Mouse (Mus musculus) brain, embryonic 18.5 days (tissue): ENCODE results near the gene Nkapl.
"Not testable (repeated sequence)": the region's sequence is repeated elsewhere in the genome, so short reads cannot be mapped to it uniquely, and the experiment has no call there.

Experiments used
- DNase-seq: peaks from one replicate; pipeline ENCODE4 v3.0.0-alpha.2; 2012; ENCODE audit warnings: low read depth, low spot score

Gene Nkapl

DNA sequence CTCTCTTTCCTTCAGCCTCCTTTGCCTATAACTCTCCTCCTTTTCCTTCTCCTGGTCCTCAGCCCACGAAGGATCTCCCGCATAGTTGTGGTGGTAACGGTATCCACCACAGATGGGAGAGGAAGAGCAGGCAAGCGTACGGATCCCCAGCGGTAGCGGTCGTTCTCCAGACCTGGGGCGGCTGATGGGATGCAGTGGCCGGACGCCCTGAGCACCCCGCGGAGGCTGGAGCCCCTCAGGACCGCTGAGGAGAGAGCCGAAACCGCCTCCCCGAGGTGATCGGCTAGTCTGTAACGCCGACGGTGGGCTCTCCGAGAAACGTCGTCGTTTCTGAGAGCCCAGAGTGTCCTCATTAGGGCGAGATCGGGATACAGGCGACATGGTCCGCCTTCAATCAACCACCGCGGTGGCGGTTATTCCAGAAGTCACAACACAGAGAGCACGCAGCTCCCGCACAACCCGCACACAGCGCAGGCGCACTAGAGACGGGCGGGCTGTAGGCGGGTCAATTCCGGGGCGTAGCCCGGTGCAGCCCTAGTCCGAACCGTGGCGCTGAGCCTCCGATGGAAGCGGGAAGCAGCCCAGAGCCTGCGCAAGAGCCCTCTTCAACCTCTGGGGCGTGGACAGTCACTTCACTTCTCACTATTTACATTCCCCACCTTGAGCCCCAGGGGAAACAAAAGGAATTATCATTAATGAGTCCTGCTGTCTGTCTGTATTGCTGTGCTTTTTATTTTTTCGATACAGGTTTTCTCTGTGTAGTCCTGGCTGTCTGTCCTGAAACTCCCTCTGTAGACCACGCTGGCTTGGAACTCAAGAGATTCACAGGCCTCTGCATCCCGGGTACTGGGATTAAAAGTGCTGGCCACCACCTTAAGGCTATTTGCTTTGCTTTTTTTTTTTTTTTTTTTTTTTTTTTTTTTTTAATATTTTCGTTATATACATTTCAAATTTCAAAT lies at the start of gene Nkapl:
Nkapl (minus strand) TSS at position 449 of the 959 bp plus-strand sequence.
- peak; percentile 57 for DNase-seq

DNA sequence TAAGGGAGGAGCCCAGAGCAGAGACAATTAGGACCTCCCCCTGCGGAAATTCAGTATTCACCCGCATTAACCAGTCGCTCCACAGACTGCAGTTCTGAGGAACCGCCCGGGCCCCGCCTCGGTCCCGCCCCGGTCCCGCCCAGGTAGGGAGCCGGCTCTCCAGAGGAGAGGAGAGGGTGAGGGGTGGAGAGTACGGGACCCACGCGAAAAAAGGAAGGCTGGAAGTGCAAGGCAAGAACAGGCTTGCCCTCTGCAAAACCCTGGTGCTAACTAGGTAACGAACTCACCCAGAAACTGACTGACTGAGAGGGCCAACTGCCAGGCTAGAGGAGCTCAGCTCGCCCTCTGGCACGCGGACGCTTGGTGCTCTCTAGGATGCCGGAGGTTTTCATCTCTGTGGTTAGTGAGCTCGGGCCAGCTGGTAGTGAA lies 37.9 kb upstream of the Nkapl start:
- peak; percentile 75 for DNase-seq

DNA sequence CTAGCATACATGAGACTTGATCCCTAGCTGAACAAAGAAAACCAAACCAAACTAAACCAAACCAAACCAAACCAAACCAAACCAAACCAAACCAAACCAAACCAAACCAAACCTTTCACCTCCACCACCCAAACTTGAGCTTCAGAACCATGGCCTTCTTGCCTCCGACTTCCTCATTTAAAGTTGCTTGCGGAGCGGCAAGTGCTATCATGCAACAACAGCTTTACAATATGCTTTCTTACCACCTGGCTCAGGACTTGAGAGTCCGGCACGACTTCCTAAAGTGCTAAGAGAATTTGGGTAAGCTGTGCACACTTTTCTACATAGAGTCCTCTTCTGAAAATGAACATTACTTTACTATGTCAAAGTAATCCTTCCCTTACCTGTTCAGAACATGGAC lies 34.0 kb upstream of the Nkapl start:
- no peak for DNase-seq

DNA sequence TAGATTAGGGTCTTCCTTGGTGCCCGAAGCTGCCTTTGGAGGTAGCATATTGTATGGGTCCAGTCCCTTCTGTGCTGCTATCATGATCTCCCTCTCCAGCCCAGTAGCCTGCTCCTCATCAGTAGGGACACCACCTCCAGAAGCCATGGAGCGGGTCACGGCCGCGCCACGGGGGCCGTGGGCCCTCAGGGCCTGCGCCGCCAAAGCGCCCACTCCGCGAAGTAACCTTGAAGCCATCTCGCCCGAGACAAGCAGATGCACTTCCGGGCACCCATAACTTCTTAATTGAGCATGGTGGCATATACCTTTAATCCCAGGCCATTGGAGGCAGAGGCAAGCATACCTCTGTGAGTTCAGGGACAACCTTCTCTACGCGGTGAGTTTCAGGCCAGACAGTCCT lies 32.9 kb upstream of the Nkapl start, which contains the start of gene Gm11273:
Gm11273 (minus strand) TSS at position 237 of the 400 bp plus-strand sequence.
- not testable (repeated sequence) for DNase-seq

DNA sequence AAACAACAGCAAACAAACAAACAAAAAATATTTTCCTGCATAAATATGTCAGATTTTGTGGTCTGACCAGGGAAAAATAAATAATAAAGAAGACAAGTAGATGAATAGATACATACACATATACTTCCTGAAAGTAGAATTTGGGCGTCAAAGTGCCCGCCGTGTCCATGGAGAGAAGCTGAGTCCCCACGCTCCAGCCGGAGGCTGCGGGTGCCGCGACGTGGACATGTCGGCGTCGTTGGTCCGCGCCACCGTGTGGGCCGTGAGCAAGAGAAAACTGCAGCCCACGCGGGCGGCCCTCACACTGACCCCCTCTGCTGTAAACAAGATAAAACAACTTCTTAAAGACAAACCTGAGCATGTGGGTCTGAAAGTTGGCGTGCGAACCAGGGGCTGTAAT lies 26.8 kb upstream of the Nkapl start, which contains the start of gene AK157302:
AK157302 (plus strand) TSS at position 144 of the 400 bp plus-strand sequence.
- no peak for DNase-seq

DNA sequence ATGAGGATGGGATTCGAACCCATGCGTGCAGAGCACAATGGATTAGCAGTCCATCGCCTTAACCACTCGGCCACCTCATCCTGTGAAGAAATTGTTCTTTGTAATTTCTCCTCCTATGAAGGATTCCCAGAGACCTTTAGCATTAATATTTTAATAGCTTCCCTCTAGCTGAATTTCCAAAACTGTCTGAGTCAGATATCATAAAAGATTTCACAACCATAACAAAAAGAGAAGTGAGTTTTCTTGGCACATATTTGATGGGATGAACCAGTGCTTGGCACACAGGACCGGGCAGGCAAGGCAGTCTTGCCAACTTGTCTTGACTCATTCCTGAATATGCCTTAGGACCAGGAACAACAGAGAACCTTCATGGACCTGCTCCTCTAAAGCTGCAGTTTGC lies 24.5 kb upstream of the Nkapl start:
- DNase-seq: no peak

DNA sequence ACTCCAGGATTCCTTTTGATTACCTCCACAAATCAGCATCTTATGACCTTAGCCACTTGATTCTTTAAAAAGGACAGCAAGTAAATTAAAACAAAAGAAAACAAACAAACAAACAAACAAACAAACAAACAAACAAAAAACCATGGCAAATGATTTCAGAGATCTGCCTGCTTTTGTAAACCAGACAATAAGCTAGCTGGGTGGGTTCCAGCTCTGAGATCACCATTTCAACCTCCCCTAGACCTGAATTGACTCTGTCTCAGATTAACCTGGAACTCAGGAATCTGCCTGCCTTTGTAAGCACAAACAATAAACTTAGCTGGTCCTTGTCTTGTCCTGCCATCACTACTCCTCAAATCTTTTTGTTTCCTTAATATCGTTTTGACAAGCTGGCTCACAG lies 18.6 kb upstream of the Nkapl start:
- no peak for DNase-seq

DNA sequence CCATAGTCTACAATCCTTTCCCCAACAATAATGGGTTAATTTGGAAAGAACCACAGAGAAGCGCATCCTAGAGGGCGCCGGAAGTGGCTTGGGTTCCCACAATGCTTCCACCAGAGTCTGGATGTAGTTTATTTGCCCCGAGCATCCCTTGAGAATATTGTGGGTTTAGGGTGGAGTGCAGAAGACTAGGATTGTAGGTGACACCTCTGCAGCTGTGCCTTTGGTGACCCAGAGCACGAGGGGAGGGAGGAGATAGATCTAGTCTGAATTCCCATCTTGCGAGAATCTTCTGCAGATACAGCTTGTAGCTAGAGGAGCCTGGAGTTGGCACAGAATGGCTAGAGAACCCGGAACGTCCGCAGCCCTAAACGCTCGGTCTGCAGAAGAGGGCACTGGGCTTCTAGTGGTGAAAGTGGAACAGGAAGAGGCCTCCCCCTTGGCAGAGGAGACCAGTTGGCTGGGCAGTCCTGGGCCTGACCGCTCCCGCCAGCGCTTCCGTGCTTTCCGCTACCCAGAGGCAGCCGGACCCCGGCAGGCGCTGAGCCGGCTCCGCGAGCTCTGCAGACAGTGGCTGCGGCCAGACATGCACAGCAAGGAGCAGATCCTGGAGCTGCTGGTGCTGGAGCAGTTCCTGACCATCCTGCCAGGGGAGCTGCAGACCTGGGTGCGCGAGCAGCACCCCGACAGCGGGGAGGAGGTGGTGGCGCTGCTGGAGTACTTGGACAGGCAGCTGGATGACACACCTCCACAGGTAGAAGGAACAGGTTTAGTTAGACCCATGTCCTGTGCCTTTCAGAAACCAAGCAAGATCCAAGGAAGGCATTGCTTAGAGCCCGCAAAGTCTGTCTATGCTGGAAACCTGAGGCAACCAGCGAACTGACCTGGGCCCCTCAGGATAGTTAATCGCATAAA lies 10.7 kb upstream of the Nkapl start, which contains the start of the genes Zkscan4 and Gm10065:
Zkscan4 (plus strand) TSS at position 149 of the 912 bp plus-strand sequence.
Gm10065 (minus strand) TSS at position 683 of the 912 bp plus-strand sequence.
- DNase-seq: peak; percentile 70

DNA sequence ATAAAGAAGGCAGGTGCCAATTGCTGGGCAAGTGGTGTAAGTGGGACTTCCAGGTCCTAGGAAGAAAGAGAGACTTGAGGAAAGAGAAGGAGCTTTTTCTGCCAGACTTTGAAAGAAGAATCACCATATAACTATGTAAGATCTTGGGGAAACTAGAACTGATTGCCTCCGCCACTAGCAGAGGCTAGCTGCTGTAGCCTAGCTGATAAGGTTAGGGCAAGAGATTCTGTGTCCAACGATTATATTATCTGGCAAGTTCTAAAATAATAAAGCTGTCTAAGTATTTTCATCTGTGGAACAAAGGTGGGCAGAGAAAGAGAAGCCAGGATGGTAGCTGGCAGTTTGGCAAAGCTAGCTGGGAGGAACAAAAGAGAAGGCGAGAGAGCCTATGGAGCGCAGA lies 4.1 kb upstream of the Nkapl start:
- DNase-seq: no peak

DNA sequence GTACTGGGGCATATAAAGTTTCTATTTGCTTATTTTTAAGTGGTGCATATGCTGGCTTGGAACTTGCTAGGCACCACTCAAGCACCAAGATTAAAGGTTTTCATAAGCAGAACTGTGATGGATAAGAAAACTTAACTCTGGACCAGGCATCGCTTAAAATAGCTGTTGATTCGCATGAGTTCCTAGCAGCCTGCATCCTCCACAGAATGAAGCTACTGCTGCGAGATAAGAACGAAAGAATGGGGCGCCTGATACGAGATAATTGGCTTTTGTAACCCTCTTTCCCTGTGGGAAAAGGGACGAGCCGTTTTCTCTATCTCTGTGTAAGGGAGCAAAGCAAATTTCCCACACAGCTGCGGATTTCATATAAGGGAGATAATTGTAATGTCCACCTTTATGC lies 788 bp upstream of the Nkapl start:
- no peak for DNase-seq

DNA sequence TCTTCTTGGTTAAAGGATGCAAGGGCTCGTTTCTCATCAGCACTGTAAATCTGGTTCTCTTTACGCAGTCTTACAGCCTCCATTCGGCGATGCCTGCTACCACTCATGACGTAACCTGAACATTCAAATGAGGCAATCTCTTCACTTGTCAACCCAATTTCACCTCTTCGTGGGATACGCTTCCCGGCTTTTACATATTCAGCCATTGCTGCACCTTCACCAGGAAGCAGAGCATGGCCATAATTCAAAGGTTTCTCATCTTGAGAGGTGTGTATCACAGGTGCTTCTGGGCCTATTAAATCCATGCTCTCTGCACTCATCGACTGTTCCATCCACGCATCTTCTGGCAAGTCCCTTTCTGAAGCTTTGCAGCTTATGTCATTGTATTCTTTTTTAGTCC lies 973 bp downstream of the Nkapl start:
- DNase-seq: no peak

DNA sequence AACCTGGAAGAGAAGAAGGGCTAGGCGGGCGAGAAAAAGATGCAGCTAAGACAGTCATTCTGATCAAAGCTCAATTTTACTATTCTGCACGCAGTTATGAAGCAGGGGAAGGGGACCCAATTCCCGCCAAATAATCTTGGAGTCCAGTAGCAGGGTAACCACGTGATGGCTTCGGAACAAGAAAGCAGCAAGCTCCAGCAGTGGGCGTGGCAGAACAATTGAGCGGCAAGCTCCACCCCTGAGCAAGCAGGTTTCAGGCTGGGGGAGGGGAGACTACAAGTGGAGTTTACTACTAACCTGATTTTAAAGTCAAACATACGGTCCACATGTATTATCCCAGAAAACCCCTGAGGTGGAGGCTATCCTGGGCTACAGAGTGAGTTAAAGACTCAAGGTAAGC lies 5.8 kb downstream of the Nkapl start:
- DNase-seq: not testable (repeated sequence)

DNA sequence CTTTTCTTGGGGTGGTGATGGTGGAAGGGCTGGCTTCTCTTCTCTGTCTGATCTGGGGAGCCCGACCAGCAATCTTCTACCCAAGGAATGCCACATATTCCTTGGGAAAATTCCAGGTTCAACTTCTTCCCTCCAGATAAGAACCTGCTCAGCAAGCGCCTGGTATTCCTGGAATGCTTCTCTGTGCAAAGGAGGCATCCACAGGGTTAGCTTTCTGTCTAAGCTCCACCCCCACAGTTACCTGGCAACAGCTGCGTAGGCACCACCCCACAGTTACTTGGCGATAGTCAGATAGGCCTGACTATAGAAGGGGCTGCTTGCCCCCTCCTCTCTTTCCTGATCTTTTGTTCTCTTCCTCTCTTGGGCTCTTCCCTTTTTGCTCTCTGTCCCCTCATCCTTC lies 12.0 kb downstream of the Nkapl start:
- no peak for DNase-seq

DNA sequence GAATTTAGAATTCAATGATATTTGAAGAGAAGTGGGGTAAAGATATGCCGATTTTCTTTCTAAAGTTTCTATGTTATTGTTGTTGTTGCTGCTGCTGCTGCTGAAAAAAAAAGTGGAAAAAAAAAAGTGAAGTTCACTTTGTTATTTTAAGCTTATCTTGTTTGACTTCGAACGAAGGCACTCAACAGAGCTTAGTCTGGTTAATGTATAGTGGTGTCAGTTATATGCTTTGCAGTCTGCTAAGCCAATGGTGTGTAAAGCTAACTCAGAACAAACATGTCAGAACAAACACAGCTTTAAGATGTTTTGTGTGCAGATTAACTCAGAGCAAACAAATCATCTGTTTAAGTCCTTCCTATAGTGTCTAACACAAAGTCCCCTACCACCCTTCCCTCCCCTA lies 14.2 kb downstream of the Nkapl start:
- no peak for DNase-seq

DNA sequence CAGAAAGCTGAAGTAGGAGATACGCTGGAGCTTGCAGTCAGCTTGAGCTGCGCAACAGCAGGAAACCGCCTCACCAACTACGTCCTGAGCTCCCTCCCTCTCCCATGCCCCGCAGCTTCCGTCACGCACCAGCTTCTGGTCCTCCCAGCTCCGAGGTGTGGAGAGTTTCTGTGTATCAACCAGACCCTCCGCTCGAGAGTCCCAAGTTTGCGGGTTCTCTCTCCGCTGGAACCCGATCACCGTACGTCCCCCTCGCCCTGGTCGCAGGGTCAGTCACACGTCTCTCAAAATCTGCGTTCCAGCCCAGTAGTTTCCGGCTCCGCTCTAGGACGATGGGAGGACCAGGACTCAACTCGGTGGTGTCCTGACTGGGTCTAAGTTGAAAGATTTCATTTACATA lies 14.9 kb downstream of the Nkapl start, which contains the start of gene Zscan26:
Zscan26 (minus strand) TSS at position 282 of the 400 bp plus-strand sequence.
- peak; percentile 70 for DNase-seq

DNA sequence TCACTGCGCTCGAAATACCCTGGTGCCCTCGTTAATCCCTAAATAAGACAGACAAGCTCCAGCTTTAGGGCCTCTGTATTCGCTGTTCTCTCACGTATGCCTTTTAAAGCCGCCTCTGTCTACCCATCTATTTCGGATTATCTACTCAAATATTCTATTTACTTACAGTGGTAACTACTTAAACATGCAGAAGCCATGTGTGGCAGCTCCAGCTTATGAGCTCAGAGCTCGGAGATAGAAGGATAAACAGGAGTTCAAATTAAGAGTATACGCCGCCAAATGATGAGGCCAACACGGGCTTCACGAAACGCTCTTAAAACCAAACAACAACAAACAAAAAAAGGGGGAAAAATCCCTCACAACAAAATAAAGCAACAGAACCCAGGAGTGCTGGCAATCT lies 15.3 kb downstream of the Nkapl start:
- no peak for DNase-seq

DNA sequence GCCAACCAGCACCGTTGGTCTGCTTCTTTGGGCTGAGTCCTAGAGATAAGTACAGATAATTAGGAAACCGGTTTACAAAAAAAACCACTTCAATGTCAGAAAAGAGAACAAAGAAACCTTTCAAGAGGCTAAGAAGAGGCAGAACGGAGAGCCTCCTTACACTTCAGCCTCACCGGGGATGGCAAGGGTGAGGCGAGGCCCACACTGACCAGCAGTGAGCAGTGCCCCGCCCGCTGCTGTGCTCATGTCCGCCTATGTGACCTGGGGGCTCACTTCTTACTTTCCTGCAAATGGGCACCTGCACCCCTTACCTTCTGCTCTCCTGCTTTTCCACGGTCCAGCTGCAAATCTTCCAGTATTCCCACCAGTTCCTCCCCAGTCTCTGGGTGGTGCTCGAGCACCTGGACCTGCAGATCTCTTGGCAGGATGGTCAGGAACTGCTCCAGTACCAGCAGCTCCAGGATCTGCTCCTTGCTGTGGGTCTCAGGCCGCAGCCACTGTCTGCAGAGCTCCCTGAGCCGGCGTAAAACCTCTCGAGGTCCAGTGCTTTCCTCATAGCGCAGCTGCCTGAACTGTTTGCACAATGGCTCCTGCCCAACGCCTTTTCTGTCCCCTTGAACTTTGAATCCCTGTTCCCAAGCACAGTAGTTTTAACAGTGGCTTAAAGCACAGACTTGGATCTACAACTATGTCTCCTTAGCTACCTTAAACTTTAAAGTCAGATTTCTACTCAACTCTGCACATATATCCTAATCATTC lies 20.3 kb downstream of the Nkapl start:
- no peak for DNase-seq

DNA sequence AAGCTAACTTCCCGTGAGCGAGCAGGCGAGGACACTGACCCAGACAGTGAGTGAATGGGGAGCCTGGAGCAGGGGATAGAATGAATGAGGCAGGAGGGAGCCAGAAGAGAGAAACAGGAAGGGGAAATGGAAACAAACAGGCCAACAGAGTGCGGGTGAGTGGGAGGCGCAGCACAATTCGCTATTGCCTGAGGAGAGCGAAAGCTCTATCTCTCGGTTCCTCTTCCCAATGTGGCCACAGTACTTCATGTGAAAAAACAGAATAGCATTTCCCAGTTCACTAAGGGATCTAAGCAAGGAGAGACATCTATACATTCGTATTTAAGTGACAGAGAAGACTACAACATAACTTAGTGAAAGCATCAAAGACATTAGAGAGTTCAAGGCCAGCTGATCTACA lies 21.5 kb downstream of the Nkapl start:
- DNase-seq: no peak

DNA sequence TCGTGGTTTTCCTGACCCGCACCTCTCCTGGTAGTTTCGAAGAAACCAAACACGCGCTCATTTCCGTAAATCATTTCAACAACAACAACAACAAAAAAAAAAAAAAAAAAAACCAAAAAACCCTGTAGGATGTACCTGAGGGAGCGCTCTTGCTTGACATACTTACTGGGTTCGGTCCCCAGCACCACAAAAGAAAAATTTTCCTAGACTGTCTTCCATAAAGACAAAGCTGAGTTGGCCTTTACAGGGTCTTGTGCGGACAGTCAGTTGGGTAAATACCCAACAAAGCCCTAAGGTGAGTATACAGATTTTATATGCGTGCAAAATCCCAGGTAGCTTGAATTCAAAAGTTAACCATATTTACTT lies 27.1 kb downstream of the Nkapl start:
- no peak for DNase-seq

DNA sequence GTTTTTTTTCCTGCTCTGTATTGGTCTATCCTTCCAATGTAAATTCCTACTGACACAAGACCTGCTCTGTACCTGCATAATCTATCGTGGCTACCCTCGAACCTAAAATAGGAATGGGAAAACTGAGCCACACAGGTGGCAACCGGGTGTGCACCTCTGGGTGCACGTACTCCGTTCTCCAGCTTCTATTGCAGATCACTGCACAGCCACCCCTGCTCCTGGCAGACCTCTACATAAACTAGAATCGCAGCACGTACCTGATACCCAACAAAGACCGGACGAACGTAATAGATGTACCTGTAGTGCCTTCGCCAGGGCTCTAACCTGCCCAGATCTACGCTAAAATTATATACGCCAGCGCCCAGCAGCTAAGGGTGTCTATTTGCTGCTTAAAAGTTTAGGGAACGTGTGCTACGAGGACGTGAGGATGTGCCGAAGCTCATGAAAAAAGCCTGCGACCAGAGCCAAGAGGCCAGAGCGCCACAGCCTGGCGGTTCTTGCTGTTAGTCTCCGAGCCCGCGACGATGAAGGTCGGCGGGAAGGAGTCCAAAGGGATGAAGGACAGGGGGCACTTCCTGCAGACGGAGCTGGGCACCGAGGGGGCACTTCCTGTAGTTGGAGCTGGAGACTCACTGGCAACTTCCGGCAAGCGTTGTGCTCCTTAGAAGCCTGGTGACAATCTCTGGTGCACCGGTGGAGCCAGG lies 27.7 kb downstream of the Nkapl start, which contains the start of gene Pgbd1:
Pgbd1 (minus strand) TSS at position 556 of the 704 bp plus-strand sequence.
- peak; percentile 67 for DNase-seq
